Mouse (Mus musculus) C3H10T1/2 (cell line): ENCODE measurements around the gene Lcn6. TPM values are rescaled to one million over a fixed set of nuclear protein-coding genes. Genes with fewer than 3 reads are reported as not detected.

ENCODE experiments used
- polyA plus RNA-seq, 2 experiments: library from polyadenylated mRNA; unstranded; fragments of >200 nt; fragmentation: generic; extraction: Trizol; gene quantifications; one replicate each; pipeline ENCODE4 v1.2.1; 2012; ENCODE audit warnings: missing spikeins in 2 of 2

Lcn6 gene
- polyA plus RNA-seq, result not detected

GRCm38 (mm10) chr2:25676486-25676885, at the start of gene Lcn6:
Lcn6 (plus strand) TSS chr2:25676786.

GRCm38 (mm10) chr2:25627811-25628210, 48.8 kb upstream of the Lcn6 start, which contains the start of gene Fcna:
Fcna (minus strand) TSS chr2:25628030.

GRCm38 (mm10) chr2:25652902-25653301, 23.7 kb upstream of the Lcn6 start, which contains the start of gene Lcn8:
Lcn8 (plus strand) TSS chr2:25653120.

GRCm38 (mm10) chr2:25657652-25658051, 18.9 kb upstream of the Lcn6 start, which contains the start of gene Lcn5:
Lcn5 (plus strand) TSS chr2:25657952.

GRCm38 (mm10) chr2:25682426-25682825, 5.8 kb downstream of the Lcn6 start, which contains the start of gene Lcn10:
Lcn10 (plus strand) TSS chr2:25682726.

GRCm38 (mm10) chr2:25699743-25700142, 23.2 kb downstream of the Lcn6 start, which contains the start of gene Obp2a:
Obp2a (plus strand) TSS chr2:25700043.

GRCm38 (mm10) chr2:25706643-25707481, 30.3 kb downstream of the Lcn6 start, which contains the start of gene Bmyc:
Bmyc (plus strand) TSS chr2:25706739.

Other genes with a start within 250 kb of the Lcn6 start
- gene Abca2, start 248.1 kb upstream of the Lcn6 start, polyA plus RNA-seq, result 10 to 100 TPM in 1 of 2 experiments, 1 to 10 TPM in 1; 4.8 to 13.4 TPM
- under 1 TPM; 0.15 to 0.94 TPM for gene Clic3, start 219.9 kb upstream of the Lcn6 start, polyA plus RNA-seq
- gene Paxx, start 215.7 kb upstream of the Lcn6 start, polyA plus RNA-seq, result 10 to 100 TPM; 25.6 to 61.9 TPM
- gene Ptgds, start 206.7 kb upstream of the Lcn6 start, polyA plus RNA-seq, result under 1 TPM; 0.07 to 0.30 TPM
- gene Lcn12, start 182.9 kb upstream of the Lcn6 start, polyA plus RNA-seq, result not detected
- gene Fbxw5, start 176.0 kb upstream of the Lcn6 start, polyA plus RNA-seq, result 10 to 100 TPM; 24.9 to 52.5 TPM
- 1 to 10 TPM in 1 of 2 experiments, under 1 TPM in 1; 0.85 to 9.2 TPM for gene C8g, start 175.1 kb upstream of the Lcn6 start, polyA plus RNA-seq
- 10 to 100 TPM; 29.4 to 32.2 TPM for gene Traf2, start 129.8 kb upstream of the Lcn6 start, polyA plus RNA-seq
- gene Edf1, start 118.9 kb upstream of the Lcn6 start, polyA plus RNA-seq, result 100 to 1,000 TPM; 602 to 888 TPM
- 1 to 10 TPM in 1 of 2 experiments, under 1 TPM in 1; 0.09 to 1.1 TPM for gene Mamdc4, start 101.9 kb upstream of the Lcn6 start, polyA plus RNA-seq
- gene Phpt1, start 101.6 kb upstream of the Lcn6 start, polyA plus RNA-seq, result 100 to 1,000 TPM; 104 to 192 TPM
- gene Ajm1, start 95.0 kb upstream of the Lcn6 start, polyA plus RNA-seq, result 1 to 10 TPM in 1 of 2 experiments, under 1 TPM in 1; 0.04 to 1.9 TPM
- gene Rabl6, start 68.3 kb upstream of the Lcn6 start, polyA plus RNA-seq, result 10 to 100 TPM; 38.7 to 57.3 TPM
- gene Ccdc183, start 59.1 kb upstream of the Lcn6 start, polyA plus RNA-seq, result 1 to 10 TPM in 1 of 2 experiments, under 1 TPM in 1; 0.82 to 1.3 TPM
- 1 to 10 TPM; 5.8 to 8.5 TPM for gene Tmem141, start 54.8 kb upstream of the Lcn6 start, polyA plus RNA-seq
- under 1 TPM; 0.09 to 0.51 TPM for gene Fcna, start 48.8 kb upstream of the Lcn6 start, polyA plus RNA-seq
- gene Lcn8, start 23.7 kb upstream of the Lcn6 start, polyA plus RNA-seq, result not detected
- not detected for gene Lcn5, start 18.8 kb upstream of the Lcn6 start, polyA plus RNA-seq
- gene Lcn10, start 5.9 kb downstream of the Lcn6 start, polyA plus RNA-seq, result not detected
- not detected for gene Obp2a, start 23.3 kb downstream of the Lcn6 start, polyA plus RNA-seq
- gene Bmyc, start 30.0 kb downstream of the Lcn6 start, polyA plus RNA-seq, result not detected
- not detected for gene Obp2b, start 60.2 kb downstream of the Lcn6 start, polyA plus RNA-seq
- gene Lcn3, start 88.8 kb downstream of the Lcn6 start, polyA plus RNA-seq, result not detected
- gene Lcn11, start 100.2 kb downstream of the Lcn6 start, polyA plus RNA-seq, result not detected
- gene Gm13539, start 105.5 kb downstream of the Lcn6 start, polyA plus RNA-seq, result not detected
- not detected for gene Glt6d1, start 139.1 kb downstream of the Lcn6 start, polyA plus RNA-seq
- gene Lcn9, start 146.4 kb downstream of the Lcn6 start, polyA plus RNA-seq, result not detected
- not detected for gene Sohlh1, start 170.5 kb downstream of the Lcn6 start, polyA plus RNA-seq
- under 1 TPM in 1 of 2 experiments, not detected in 1; 0.06 TPM for gene Kcnt1, start 186.9 kb downstream of the Lcn6 start, polyA plus RNA-seq